Mouse (Mus musculus): ENCODE measurements around the gene Ptgir. TPM values are rescaled to one million over a fixed set of nuclear protein-coding genes. Genes with fewer than 3 reads are reported as not detected.

Ptgir gene
- polyA plus RNA-seq, 1 experiment from 2014 or later = 0.22 TPM

DNA sequence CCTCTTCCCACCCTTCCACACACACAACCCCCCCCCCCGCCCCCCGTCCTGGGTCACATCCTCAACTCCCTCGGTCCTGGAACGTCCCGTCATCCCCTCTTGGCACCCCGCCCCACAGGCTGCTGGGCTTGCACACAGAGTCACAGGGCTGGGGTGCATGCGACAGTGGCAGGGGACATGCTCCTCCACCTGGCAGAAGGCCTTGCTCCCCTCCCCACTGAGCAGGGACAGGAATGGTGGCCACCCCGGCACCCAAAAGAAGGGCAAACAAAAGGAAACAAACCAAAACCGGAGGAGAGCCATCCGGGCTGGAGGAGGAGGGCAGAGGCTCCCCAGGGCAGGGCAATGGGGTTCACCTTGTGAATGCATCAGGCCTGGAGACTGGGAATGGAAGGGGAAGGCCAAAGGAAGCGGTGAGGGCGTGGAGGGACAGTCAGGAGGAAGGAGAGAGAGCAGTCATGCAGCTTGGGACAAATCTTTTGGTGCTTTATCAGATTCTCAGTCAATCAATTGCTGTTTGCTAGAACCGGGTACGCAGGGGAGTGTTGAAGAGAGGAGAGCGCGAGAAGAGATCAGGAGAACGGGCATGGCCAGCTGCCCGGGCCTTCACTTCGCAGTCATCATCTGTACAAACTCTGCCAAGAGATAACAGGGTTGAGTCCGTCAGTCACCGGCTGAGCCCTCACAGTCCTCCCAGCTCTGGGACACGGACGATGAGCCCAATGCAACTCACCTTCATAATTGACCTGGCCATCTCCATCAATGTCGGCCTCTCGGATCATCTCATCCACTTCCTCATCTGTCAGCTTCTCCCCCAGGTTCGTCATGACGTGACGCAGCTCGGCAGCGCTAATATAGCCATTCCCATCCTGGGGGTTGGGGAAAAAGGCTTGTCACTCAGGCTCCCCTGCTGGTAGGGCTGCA, 10.3 kb downstream of the Ptgir start:
- no peak overlapping the region for H3K4me2 ChIP-seq (ENCODE audit: low read length)
- H3K36me3 ChIP-seq (ENCODE audit: control insufficient read depth, insufficient read depth, low read length) = peaks cover 68% of the 10 kb centered on the region
- no peaks in the 10 kb centered on the region for H3K9me3 ChIP-seq (replicated peaks; ENCODE audit: control insufficient read depth, low read length)
- no peak overlapping the region for H3K4me3 ChIP-seq (ENCODE audit: low read depth, low read length)
- no peak overlapping the region for H3K27ac ChIP-seq (ENCODE audit: low read depth, low read length)
- no peak for ATAC-seq
- WGBS = 87% methylated on average over 30 of the region's 30 CpGs
- H3K9ac ChIP-seq (ENCODE audit: low read length) = no peak overlapping the region
- DNase-seq (ENCODE audit: low spot score) = no peak
- H3K4me1 ChIP-seq (ENCODE audit: control insufficient read depth, insufficient read depth, low read length) = peaks cover 16% of the 10 kb centered on the region
- no peaks in the 10 kb centered on the region for H3K27me3 ChIP-seq (replicated peaks; ENCODE audit: control insufficient read depth, insufficient read depth, low read length)

DNA sequence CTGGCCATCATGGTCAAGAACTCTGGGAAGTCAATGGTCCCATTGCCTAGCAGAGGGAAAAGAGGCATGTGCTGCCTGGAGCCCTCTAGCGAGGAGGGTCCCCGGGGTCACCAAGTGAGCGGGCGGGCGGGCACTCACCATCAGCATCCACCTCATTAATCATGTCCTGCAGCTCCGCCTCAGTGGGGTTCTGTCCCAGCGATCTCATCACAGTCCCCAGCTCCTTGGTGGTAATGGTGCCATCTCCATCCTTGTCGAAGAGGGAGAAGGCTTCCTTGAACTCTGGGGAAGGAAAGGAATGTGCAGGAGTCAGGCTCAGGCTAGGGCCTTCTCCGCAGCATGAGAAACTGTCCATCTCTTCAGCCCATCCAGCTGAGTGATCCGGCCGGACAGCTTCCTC, 11.2 kb downstream of the Ptgir start:
- Histone ChIP-seq H3K4me2 (ENCODE audit: low read length) (no peak overlapping the region), H3K9ac (ENCODE audit: low read length) (no peak overlapping the region), H3K4me3 (ENCODE audit: low read depth, low read length) (no peak overlapping the region), H3K27me3 (replicated peaks; ENCODE audit: control insufficient read depth, insufficient read depth, low read length) (no peaks in the 10 kb centered on the region), H3K27ac (ENCODE audit: low read depth, low read length) (no peak overlapping the region), H3K36me3 (ENCODE audit: control insufficient read depth, insufficient read depth, low read length) (peaks cover 68% of the 10 kb centered on the region), H3K9me3 (replicated peaks; ENCODE audit: control insufficient read depth, low read length) (no peaks in the 10 kb centered on the region), H3K4me1 (ENCODE audit: control insufficient read depth, insufficient read depth, low read length) (peaks cover 25% of the 10 kb centered on the region)
- no peak for DNase-seq (ENCODE audit: low spot score)
- ATAC-seq = no peak
- WGBS = 89% methylated on average over 11 of the region's 11 CpGs

DNA sequence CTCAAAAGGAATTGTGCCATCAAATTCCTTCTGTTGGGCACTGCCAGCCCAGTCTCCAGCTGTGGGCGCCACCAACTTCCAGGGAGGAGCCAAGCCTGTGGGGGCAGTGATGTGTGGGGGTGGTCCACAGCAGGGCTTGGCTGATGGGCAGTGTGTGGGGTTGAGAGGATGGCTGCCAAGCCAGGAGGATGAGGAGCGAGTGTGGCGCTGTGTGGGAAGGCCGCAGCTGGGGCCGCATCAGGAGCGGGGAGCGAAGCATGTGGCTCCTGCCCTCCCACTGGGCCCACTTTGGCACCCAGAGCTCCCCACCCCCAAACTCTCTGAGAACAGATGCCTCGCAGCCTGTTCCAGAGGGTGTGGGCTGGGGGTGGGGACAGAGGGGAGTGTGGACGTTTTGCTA, 11.7 kb downstream of the Ptgir start:
- no peak overlapping the region for H3K4me2 ChIP-seq (ENCODE audit: low read length)
- peaks cover 68% of the 10 kb centered on the region for H3K36me3 ChIP-seq (ENCODE audit: control insufficient read depth, insufficient read depth, low read length)
- H3K27ac ChIP-seq (ENCODE audit: low read depth, low read length) = no peak overlapping the region
- no peak overlapping the region for H3K4me3 ChIP-seq (ENCODE audit: low read depth, low read length)
- ATAC-seq (no peak), DNase-seq (ENCODE audit: low spot score) (no peak)
- no peak overlapping the region for H3K9ac ChIP-seq (ENCODE audit: low read length)
- no peaks in the 10 kb centered on the region for H3K9me3 ChIP-seq (replicated peaks; ENCODE audit: control insufficient read depth, low read length)
- WGBS = 75% methylated on average over 8 of the region's 9 CpGs
- no peaks in the 10 kb centered on the region for H3K27me3 ChIP-seq (replicated peaks; ENCODE audit: control insufficient read depth, insufficient read depth, low read length)
- H3K4me1 ChIP-seq (ENCODE audit: control insufficient read depth, insufficient read depth, low read length) = peaks cover 28% of the 10 kb centered on the region

DNA sequence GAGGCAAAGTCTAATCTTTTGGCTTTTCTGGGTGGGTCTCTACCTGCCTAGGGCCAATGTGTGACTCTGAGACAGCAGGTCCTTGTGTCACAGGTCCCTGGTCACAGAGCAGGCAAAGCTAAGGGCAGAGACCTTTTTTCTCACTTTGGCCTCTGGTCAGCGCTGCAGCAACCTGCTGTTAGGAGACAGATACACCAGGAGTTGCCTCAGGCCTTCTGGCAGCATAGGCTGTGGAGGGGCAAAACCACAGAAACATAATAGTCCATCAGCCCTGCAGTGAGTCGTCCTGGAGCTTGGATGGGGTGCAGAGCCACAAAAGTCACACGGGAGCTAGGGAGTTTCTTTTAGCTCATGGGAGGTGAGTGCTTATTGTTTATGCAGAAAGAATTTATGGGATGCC, 12.4 kb downstream of the Ptgir start:
- peaks cover 68% of the 10 kb centered on the region for H3K36me3 ChIP-seq (ENCODE audit: control insufficient read depth, insufficient read depth, low read length)
- ATAC-seq = no peak
- 82% methylated on average over 3 of the region's 3 CpGs for WGBS

DNA sequence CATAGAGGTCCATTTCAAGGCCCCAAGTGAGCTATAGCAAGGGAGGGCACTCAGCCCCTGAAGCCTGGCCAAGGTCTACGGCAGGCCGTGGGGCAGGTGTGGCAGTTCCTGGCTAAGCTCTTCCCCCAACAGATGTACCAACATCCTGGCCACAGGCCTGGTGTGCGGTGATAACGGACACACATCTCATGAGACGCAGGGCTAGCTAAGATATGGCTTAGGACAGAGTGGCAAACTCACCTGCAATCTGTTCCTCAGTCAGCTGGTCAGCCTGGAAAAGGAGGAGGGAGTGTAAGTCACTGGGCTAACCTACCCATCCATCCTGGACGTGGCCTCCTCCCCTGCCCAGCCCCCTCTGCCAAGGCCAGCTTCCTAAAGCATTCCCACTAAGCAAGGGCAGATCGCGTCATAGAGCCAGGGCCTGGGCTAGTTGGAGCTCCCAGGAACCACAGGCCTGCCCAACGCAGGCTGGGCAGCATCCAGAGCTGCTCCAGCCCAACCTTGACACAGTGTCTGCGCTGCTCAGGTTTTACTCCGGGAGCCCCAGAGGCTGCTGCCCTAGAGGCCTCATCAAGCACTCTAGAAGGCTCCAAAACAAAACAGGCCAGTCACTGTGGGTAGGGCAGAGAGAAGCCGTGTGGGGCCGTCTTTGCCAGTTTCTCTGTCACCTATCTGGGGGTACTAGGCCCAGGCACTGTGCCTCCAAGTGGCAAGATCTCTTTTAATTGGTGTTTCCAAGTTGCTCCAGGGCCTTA, 13.3 kb downstream of the Ptgir start:
- Histone ChIP-seq H3K9me3 (replicated peaks; ENCODE audit: control insufficient read depth, low read length) (no peaks in the 10 kb centered on the region), H3K4me1 (ENCODE audit: control insufficient read depth, insufficient read depth, low read length) (peaks cover 28% of the 10 kb centered on the region), H3K36me3 (ENCODE audit: control insufficient read depth, insufficient read depth, low read length) (peaks cover 62% of the 10 kb centered on the region), H3K27me3 (replicated peaks; ENCODE audit: control insufficient read depth, insufficient read depth, low read length) (no peaks in the 10 kb centered on the region), H3K4me2 (ENCODE audit: low read length) (peak overlapping the region; percentile 93), H3K4me3 (ENCODE audit: low read depth, low read length) (no peak overlapping the region), H3K27ac (ENCODE audit: low read depth, low read length) (no peak overlapping the region), H3K9ac (ENCODE audit: low read length) (peak overlapping the region; percentile 40; the same call in 1 of the 2 replicates)
- 89% methylated on average over 13 of the region's 13 CpGs for WGBS
- ATAC-seq (no peak), DNase-seq (ENCODE audit: low spot score) (no peak)

More for the DNA sequence above, 12.4 kb downstream of the Ptgir start:
- Histone ChIP-seq H3K4me1 (ENCODE audit: control insufficient read depth, insufficient read depth, low read length) (peaks cover 28% of the 10 kb centered on the region), H3K9ac (ENCODE audit: low read length) (no peak overlapping the region), H3K9me3 (replicated peaks; ENCODE audit: control insufficient read depth, low read length) (no peaks in the 10 kb centered on the region), H3K27me3 (replicated peaks; ENCODE audit: control insufficient read depth, insufficient read depth, low read length) (no peaks in the 10 kb centered on the region), H3K4me3 (ENCODE audit: low read depth, low read length) (no peak overlapping the region), H3K4me2 (ENCODE audit: low read length) (no peak overlapping the region), H3K27ac (ENCODE audit: low read depth, low read length) (no peak overlapping the region)
- DNase-seq (ENCODE audit: low spot score) = no peak

DNA sequence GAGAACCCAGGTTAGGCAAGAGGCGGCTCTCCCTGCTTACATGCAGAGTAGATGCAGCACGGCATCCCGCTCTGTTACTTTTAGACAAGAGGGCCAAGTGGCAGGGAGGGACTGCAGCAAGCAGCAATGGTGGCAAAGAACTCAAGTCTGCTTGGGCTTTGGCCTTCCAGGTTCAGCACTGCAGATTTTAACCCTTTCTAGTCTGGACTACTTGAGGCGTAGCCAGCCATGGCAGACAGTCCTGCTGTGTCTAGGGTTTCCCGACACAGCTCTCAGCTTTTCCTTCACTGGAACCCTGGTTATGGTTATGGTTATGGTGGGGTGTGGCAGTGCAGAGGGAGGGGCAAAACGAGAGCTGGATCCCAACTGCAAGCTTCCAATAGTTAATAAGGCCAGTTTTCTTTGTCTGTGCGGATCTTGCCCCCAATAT, 13.9 kb downstream of the Ptgir start:
- peak overlapping the region; percentile 40; the same call in 1 of the 2 replicates for H3K9ac ChIP-seq (ENCODE audit: low read length)
- H3K27me3 ChIP-seq (replicated peaks; ENCODE audit: control insufficient read depth, insufficient read depth, low read length) = no peaks in the 10 kb centered on the region
- no peak for ATAC-seq
- H3K4me1 ChIP-seq (ENCODE audit: control insufficient read depth, insufficient read depth, low read length) = peaks cover 28% of the 10 kb centered on the region
- H3K4me2 ChIP-seq (ENCODE audit: low read length) = peak overlapping the region; percentile 93
- no peak for DNase-seq (ENCODE audit: low spot score)
- peaks cover 56% of the 10 kb centered on the region for H3K36me3 ChIP-seq (ENCODE audit: control insufficient read depth, insufficient read depth, low read length)
- no peaks in the 10 kb centered on the region for H3K9me3 ChIP-seq (replicated peaks; ENCODE audit: control insufficient read depth, low read length)
- no peak overlapping the region for H3K4me3 ChIP-seq (ENCODE audit: low read depth, low read length)
- WGBS = 82% methylated on average over 7 of the region's 7 CpGs
- H3K27ac ChIP-seq (ENCODE audit: low read depth, low read length) = no peak overlapping the region

DNA sequence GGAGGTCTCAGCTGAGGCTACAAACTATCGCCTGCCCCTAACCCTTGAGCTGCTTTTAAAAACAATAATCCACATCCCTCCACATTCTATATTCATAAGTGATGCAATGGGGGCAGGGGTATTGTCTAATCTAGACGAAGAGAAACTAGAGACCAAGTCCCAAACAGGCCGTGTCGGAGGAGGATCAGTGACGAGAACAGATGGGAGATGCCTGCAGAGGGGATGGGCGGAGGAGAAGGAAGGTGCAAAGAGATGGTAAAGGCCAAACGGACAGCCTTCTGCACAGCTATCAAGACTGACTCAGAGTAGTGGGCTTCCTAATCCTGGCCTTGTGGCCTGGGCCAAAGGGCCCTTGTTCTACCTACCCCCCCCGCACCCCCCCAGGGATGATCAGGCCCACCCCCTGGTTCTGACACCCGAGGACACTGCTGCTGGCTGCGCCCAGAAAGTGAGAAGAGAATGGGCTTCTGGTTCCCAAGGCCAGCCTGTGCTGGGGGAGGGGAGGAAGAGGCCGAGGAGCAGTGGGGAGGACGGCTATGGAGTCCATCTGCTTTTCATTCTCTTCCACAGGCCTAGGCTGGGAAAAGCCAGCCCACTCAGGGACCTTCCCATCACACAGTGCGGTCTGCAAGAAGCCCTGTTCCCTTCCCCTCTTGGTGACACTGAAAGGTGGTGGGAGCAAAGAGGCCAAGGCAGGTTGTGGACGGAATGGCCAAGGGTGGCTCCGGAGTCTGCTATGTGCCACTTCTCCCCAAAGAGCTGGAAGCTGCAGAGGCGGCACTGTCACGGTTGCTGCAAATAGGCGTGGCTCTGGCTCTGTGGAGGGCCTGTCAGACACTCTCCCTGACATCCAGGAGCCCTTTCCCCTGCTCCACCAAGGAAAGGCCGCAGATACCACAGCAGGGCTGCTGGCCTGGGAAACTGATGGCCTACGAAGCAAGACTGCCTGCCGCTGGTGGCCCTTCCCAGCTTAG, 14.8 kb downstream of the Ptgir start:
- Histone ChIP-seq H3K27ac (ENCODE audit: low read depth, low read length) (peak overlapping the region; percentile 92), H3K36me3 (ENCODE audit: control insufficient read depth, insufficient read depth, low read length) (peaks cover 46% of the 10 kb centered on the region), H3K27me3 (replicated peaks; ENCODE audit: control insufficient read depth, insufficient read depth, low read length) (no peaks in the 10 kb centered on the region), H3K4me2 (ENCODE audit: low read length) (peak overlapping the region; percentile 93), H3K9me3 (replicated peaks; ENCODE audit: control insufficient read depth, low read length) (no peaks in the 10 kb centered on the region), H3K4me3 (ENCODE audit: low read depth, low read length) (peak overlapping the region; percentile 83), H3K9ac (ENCODE audit: low read length) (peak overlapping the region; percentile 98), H3K4me1 (ENCODE audit: control insufficient read depth, insufficient read depth, low read length) (peaks cover 28% of the 10 kb centered on the region)
- 43% methylated on average over 21 of the region's 21 CpGs for WGBS
- DNase-seq (ENCODE audit: low spot score) (peak; percentile 30), ATAC-seq (no peak)

DNA sequence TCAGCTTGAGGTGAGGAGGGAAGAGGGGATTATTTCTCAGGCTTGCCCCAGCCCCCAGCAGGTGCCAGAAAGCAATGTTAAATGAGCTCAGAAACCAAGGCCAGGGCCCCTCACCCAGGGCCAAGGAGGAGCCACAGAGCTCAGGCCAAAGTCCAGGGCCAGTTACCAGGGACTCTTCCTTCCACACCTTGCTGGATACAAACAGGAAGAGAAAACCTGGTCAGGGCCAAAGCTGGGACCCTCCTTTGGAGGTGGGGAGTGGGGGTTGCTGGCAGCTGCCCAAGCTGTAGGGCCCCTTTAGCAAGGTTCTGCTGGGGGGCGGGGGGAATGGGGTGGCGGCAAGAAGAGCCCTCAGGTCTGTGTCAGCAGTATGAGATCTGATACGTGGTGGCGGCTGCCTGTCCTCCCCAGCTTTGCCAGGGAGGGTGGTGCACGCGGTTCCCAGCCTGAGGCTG, 15.6 kb downstream of the Ptgir start:
- no peak for DNase-seq (ENCODE audit: low spot score)
- no peaks in the 10 kb centered on the region for H3K27me3 ChIP-seq (replicated peaks; ENCODE audit: control insufficient read depth, insufficient read depth, low read length)
- H3K9ac ChIP-seq (ENCODE audit: low read length) = peak overlapping the region; percentile 98
- peaks cover 38% of the 10 kb centered on the region for H3K36me3 ChIP-seq (ENCODE audit: control insufficient read depth, insufficient read depth, low read length)
- WGBS = 36% methylated on average over 6 of the region's 6 CpGs
- H3K27ac ChIP-seq (ENCODE audit: low read depth, low read length) = peak overlapping the region; percentile 92
- H3K4me3 ChIP-seq (ENCODE audit: low read depth, low read length) = peak overlapping the region; percentile 83
- peak overlapping the region; percentile 93 for H3K4me2 ChIP-seq (ENCODE audit: low read length)
- ATAC-seq = no peak
- peaks cover 28% of the 10 kb centered on the region for H3K4me1 ChIP-seq (ENCODE audit: control insufficient read depth, insufficient read depth, low read length)
- no peaks in the 10 kb centered on the region for H3K9me3 ChIP-seq (replicated peaks; ENCODE audit: control insufficient read depth, low read length)
